Mouse (Mus musculus): Measurements from ENCODE around the gene Me3. TPM values are rescaled to one million over a fixed set of nuclear protein-coding genes. Genes with fewer than 3 reads are reported as not detected.
"Not testable (repeated sequence)": the region's sequence is repeated elsewhere in the genome, so short reads cannot be mapped to it uniquely, and the experiment has no call there.

Gene Me3
- polyA plus RNA-seq, 3 experiments from 2014 or later, result 0.07 to 0.16 TPM; not detected in 1

DNA sequence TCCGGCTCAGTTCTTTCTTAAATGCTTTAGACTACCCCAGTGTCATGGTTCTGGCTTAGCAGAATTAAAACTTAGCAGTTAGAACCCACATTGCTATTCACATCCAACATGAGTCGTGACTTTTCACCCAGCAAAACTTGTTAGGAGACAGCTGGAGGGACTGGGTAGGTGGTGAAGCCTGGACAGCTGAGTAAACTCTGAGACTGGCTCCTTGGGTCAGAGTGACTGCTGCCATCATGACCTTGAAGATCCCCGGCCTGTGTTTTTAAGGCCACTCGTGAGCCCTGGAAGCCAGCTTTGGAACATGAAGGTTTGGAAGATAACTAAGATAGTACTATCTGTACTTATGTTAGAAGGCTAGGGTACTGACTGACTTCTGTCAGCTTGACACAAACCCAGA lies 35.4 kb downstream of the Me3 start:
- ATAC-seq, result no peak

DNA sequence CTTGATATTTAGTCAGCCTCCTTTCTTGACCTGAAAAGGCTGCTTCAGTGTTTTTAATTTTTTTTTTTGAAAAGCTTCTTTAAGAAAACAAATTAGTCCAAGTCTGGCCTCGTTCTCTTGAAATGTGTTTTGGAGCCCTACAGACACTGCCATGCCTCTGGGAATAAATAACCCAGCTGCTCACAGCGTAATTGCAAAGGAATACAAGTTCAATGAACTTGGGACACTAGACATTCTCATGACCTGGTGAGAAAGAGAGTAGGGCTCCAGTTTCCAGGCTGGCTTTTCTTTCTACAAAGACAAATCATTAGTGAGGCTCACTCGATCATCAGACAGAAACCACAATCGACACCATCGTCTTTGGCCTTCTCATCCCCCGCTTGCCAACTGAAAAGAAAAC lies 37.3 kb downstream of the Me3 start:
- no peak for ATAC-seq

DNA sequence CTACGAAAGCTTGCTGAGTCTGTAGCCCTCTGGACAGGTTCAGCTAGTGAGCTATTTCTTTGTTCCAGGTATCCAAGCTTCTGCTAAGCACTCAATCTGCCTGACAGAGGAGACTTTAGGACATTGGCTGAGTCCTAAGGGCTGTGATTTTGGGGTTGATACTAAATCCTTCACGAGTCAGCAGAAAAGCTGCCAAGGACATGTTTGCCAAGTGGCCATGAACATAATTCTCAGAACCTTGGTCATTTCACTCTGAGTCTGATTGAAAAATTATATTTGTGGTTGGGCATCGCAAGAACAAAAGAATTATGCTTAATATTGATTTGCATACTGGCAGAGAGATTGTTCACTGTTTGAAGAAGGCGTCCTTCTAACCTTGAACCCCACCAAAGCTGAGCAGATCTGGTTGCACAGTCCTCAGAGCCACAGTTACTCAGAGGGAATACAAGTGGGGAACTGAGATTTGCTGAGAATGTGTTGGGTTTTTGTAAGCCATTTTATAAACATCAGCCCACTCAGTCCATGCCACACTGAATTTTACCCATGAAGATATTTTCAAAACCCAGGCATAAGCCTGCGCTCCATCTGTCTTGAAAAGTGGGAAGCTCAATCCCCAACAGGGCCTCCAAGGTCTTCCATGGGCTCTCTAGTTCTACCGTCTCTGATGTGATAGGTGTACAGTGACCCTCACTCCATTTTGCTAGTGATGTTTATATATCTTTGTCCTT lies 39.1 kb downstream of the Me3 start:
- ATAC-seq, result no peak

DNA sequence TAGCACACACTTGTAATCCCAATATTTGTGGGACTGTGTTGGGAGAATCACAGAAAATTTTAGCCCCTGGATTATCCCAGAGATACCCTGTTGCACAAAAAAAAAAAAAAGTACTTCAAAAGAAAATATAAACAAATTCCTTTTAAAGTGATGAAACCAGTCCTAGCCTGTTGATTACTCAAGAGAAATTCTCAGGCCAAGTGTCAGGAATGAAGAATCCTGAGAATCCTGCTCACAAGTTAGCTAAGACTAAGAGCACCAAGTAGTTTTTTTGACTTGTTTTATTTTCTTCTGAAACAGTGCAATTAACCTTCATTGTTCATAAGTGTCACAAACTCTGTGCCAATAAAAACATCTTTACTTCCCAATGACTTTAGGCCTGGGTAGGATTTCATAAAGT lies 44.0 kb downstream of the Me3 start:
- ATAC-seq, result no peak

DNA sequence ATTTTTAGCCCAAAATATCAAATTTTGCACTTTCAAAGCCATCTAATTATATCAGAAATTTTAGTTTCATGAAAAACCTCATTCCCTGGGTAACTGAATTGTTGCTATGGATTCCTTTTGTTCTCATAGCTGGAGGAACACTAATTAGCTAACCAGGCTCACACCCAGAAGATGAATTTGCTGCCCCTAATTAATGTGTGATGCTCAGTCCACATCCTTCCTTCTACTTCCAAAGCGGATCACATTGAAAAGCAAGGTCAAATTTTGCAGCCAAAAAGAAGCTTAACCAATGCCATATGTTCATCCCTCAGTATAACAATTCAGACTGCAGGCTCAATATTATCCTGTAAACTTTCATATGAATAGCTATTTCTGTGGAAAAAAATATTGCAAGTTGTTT lies 45.7 kb downstream of the Me3 start:
- ATAC-seq, result no peak

DNA sequence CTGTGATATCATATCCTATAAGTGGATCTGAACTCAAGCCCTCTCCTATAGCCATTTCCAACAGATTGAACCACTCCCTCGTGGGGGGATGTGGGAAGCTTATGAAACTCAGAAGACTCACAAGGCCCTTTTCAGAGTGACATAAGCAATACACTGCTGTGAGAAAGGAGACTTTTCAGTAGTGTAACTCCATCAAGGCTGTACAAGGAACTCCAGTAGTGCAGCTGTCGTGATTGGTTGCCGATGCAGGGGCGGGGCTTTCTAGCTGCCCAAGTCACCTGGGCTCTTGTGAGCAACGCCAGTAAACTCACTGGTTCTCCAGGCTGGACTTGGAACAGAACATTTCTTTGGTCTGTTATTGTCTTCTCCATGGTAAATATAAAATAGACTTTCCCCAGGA lies 46.5 kb downstream of the Me3 start:
- ATAC-seq, result no peak

DNA sequence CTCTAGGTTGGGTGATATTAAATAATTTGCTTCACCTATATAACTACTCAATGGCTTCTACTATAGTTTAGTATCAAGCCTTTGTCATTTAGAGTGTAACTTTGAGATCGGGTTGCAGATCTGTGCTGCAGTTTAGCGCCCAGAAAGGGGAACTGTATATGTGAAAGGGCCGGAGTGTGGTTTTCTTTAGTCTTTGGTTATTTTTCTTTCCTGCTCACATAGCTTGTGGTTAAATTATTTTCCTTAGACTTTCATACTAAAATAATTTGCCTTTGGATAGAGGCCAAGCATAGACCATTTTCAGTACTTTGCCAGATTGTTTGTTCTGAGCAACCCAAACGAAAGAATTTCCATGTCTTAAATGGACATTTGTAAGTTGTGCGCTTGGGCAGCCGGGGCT lies 46.9 kb downstream of the Me3 start:
- ATAC-seq, result no peak

DNA sequence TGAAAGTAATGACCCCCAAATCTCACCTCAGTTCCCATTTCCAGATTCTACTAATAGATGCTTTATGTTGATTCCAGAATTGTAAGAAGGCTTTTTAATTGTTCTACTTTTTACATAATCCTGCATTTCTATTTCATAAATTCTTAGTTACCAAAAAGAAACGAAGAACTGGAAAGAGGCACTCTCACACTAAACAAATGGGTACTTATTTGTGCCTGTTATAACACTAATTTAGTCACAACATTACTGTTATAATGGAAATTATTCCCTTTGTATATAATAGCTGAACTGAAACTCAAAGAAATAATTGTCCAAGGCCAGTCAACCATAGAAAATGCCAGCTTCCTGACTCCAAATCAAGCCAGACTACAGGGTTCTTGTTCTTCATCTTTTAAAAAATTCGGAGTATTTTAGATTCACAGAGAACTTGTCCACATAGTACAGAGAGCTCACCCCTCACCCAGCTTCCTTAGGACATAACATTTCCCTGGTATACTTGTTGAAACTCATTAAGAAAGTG lies 47.5 kb downstream of the Me3 start:
- ATAC-seq, result no peak

DNA sequence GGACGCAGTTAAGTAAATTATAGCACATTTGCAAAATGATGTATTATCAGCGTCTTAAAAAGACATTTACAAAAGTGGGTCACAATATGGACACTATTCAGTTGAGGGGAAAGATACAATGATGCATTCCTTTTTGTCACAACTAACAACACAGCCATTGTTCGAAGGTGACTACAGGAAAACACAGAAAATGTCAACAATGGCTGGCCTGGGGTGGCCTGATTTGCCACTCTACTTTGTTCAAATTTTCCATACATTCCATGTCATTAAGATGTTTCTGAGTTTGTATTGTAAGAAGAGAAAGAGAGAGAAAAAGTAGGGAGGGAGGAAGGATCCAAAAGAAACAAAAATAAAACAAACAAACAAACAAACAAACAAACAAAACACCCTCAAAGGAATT lies 48.7 kb downstream of the Me3 start:
- no peak for ATAC-seq

DNA sequence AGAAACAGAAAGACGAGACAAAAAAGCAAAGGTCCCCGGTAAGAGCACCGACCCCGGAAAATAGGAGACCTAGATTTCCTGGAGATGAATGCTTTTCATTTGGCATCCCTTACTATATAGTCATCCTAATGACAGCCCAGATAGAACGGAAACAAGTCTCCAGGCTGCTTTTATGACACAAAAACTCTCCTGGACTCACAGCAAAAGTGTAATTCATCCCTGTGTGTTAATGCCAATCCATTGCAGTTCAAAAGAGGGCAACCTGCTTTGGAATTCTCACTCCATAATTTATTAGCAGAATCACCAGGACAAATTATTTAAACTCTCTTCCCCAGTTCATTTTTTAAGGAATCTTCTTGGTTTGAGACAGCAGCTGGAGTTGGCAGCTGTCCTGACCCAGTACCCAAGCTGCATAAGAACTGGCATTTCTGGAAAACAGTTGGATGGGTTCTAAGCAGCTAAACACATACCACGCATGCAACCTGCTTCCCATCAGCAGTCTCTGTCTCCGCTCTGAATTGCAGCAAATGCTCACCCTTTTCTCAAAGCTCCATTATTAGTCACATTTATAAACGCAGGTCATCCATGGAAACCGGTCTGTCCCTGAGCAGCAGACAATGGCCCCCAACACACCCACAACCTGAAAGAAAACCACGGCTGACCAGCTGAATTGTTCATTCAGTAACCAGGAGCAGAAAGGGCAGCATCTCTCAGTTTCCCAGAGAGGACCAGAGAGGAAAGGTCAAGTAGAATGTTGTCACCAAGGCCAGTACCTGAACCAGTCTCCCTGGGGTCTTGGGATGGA lies 49.7 kb downstream of the Me3 start:
- no peak for ATAC-seq

DNA sequence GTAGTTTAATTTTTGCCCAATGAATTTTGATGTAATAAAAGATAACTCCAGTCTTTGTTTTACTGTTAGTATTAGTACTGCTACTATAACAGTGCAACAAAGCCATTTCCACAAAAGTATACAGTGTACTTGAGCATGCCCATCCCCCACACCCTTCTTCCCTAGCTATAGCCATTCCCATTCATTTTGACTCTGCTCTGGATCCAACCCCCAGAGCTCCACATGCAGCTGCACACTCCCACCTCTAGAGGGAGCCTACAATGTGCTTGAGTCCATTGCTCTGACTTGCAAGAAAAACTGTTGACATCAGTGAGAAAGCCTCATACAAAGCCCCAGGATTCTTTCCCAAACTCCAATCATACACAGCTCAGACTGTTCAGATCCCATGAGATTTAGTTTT lies 66.0 kb downstream of the Me3 start:
- ATAC-seq, result no peak

DNA sequence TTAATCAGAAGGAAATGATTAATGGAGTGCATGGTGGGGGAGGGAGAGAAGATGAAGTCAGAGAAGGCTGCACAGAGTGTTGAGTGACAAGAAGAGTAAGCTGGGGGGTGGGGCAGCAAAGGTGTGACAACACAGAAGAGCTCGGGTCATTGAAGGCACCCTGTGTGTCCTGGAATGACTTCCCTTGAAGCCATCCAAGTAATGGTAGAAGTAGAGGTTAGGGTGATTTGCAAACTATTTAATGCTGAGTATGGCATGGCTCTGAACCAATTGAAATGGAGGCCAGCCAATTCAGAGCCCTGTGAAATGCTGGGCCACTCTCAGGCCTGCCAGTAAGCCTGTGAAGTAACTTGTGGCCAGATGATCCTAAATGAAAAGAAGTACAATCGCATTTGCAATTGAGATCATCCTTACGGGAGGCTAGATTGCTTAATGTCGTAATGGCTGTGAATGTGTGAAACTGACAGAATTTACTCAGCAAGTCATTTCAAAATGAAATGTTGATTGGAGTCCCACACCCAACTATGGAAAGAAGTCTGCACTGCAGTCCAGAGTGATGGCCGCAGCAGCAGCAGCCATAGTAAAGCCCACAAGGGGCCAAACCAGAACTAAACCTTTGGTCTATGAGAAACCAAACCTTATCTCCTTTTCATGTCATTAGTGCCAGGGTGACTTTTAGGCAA lies 67.6 kb downstream of the Me3 start:
- no peak for ATAC-seq

DNA sequence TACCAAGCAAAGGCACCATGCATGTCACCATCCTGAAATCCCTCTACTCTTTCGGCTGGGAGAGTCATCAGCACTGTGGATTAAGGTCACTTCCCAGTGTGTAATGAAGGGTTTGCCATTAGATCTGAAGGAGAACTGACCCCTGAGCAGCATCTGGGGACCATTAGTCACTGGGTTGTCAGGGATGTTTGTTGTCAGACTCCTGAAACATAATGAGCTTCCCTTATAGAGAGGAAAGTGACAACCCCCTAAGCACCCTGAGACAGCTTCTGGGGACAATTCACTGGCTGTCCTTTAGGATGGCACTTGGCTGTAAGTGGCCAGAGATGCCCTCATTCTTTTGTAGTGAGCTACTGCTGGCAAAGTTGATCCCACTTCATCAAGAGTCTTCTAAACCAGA lies 68.3 kb downstream of the Me3 start:
- no peak for ATAC-seq

DNA sequence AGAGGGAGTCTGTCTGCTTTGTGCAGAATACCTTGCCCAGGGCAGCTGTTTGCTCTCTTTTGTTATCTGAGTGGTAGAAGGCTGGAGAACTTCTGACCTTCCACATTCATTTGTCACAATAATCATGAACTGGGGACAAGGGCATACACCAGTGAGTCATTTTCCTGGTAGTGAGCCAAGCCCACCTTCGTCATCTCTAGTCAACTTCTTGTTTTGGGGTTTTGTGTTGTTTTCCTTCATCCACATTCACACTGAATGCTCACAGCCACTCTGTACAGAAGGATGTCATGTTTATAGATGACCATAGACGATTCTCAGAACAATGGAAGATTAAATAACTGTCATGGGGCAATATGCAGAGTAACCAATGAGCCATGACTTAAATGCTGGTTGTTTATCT lies 78.6 kb downstream of the Me3 start:
- ATAC-seq, result no peak

DNA sequence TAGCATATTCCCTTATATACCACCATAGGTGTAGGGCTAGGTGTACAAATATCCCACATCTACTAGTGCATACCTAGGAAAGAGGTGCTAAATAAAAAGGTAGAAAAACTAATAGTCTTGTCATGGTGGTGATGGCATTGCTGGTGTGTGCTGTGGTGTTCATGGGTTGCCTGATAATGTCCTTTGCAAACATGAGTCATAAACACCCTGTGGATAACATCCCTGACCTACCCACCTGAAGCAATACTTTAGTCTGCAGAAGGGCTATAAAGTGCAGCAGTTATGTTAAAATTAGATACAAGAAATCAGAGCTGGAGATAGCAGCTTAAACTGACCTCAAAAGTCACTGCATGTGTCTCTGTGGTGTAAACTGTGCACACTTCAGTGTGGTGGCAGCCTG lies 80.9 kb downstream of the Me3 start:
- no peak for ATAC-seq

DNA sequence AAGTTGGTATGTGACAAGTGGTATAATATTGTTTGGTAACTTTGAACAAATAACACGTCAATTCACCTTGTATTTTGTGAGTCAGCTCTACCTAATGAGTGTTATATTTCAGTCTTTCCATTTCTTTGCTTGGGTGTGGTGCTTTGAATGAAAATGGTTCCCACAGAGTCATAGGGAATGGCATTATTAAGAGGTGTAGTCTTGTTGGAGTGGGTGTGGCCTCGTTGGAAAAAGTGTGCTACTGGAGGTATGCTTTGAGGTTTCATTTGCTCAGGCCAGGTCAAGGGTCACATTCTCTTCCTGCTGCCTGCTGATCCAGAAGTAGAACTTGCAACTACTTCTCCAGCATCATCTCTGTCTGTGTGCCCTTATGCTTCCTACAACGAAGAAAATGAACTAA lies 84.0 kb downstream of the Me3 start:
- no peak for ATAC-seq

DNA sequence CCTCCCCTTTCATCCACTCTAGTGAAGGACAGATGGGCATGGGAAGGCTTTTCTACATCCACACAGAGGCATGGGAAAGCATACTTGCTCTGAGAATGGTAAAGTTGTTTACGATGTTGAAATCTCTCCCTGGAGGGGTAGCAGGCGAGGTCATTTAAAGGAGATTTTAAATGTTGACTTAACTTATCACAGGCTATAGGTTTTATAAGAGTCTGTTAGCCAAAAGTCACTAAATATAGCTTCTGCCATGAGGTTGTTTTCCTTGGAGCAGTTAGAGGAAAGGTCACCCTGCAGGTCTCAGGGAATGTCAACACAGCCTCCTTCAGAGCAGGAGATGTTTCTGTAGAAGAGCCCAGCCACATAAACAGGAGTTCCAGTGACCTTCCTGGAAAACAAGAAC lies 85.3 kb downstream of the Me3 start:
- ATAC-seq, result no peak

DNA sequence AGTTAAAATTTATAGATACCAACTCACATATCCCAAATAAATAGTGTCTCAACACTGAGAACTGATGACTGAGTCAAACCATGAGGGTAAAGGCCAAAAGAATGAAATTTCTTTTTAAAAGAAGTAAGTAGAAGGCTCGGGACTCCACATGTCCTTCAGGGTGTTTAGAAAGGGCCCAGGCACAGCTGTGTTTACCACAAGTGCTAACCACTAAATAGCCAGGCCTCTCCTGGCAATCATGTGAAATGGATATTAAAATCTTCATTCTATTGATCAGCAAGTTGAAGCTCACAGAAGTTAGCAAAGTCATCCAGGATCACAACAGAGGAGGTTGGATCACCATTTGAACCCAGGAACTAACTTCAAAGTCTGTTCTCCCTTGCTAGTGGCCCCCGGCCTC lies 86.1 kb downstream of the Me3 start:
- no peak for ATAC-seq

DNA sequence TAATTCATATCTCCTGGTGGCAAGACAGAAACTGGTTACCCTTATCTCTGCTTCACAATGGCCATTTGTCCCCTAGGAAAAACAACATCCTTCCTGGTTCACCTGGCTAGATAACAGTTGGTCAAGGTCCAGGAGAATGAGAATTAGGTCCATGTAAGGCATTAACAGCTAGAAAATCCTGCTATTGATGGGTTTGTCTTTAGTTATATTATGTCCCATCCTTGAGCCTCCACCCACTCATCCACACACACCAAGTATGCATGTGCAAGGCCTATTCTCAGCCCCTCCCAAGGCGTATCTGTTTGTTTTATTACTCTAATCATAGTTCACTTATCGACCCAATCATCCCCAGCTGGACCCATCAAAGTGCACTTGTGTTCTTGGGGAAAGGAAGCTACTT lies 88.1 kb downstream of the Me3 start:
- no peak for ATAC-seq

DNA sequence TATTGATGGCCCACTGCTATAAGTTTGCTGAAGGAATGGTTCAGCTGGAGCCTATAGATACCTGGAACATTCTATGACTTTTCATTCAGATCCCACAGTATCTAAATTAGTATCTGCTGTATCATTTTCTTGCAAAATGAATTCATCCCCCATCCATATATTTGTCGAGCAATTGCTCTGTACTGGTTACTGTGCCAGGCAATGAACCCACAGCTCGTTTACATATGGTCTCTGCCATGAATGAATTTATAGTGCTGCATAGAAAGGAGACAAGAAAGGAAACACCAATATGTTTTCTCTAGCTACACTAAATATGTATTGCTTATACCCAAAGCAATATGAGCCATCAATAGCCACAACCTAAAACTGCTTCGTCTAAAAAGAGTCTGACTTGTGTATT lies 94.5 kb downstream of the Me3 start:
- ATAC-seq, result no peak

DNA sequence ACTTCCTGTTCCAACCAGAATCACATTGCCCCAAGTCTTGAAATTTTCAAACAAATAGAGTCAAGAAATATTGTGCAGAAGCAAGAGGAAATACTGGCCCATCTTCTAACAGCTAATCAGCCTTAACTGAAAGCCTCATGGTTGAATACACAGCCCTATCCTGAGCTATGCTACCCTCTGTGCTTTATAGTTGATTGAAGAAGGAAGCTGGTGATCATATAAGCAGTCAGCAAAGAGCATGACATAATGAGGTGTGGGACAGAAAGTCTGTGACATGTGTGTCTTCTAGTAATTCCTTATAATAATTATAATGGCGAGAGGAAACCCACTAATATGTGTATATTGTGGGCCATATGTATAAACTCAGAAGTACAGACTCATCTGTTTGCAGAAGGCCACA lies 95.4 kb downstream of the Me3 start:
- no peak for ATAC-seq

DNA sequence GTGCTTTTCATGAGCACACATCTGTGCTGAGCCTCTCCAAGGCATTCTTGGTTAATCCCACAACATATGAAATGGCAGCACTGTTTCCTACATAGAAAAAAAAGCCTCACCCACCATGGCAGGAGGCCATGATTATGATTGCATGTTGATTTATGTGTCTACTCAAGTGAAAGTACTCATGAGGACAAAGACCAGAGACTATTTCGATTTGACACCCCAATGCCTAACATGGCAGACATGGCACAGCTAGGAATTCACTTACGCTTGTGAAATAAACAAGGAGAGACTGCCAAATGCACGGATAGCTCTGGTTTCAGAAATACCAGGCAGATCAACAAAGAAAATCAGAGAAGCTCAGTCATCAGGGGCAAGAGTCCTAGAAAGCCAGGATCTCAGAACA lies 96.2 kb downstream of the Me3 start:
- ATAC-seq, result no peak

DNA sequence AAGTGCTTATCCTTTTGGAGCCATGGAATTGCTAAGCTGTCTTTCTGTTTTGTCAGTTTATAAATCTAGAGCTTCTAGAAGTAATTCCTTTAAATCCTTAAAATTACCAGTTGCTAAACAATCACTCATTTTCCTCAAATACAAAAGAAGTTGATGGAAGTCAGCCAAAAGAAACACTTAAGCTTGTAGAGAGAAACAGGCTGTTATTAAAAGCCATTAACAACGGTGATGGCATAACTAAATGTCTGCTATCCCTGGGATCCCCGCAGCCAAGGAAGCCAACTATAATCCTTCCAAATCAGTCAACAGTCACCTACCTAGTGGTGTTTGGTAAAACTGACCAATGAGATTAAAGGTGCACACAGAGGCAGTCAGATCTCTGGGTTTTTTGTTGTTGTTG lies 98.3 kb downstream of the Me3 start:
- no peak for ATAC-seq

DNA sequence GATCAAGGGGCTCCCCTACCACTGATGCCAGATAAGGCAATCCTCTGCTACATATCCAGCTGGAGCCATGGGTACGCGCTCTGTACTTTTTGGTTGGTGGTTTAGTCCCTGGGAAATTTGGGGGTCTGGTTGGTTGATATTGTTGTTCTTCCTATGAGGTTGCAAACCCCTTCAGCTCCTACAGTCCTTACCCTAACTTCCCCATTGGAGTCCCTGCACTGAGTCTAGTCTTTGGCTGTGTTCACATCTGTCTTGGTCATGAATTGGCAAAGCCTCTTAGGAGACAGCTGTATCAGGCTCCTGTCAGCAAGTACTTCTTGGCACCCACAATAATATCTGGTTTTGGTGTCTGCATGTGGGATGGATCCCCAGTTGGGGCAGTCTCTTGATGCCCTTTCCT lies 98.9 kb downstream of the Me3 start:
- ATAC-seq, result not testable (repeated sequence)

Data from inflammation-experienced regulatory T-cells, adult 6 months (primary cell).